Mouse (Mus musculus) intestine, postnatal 0 days (tissue): ENCODE measurements around the gene Stip1. TPM values are rescaled to one million over a fixed set of nuclear protein-coding genes. Genes with fewer than 3 reads are reported as not detected.
A peak's percentile ranks its signal among the peaks of the same experiment; 100 is the strongest.
"Not testable (repeated sequence)": the region's sequence is repeated elsewhere in the genome, so short reads cannot be mapped to it uniquely, and the experiment has no call there.

Experiments used
- ATAC-seq: fragments of 200-750 bp; cut with Nextera tagmentation; 2 replicates; pipeline ENCODE4 v1.8.0; 2017; ENCODE audit warnings: mild to moderate bottlenecking, moderate TSS enrichment, moderate library complexity
- H3K27ac ChIP-seq: fragments of 300-500 bp; sonication (generic); 2 replicates; pipeline ENCODE4 v1.5.1; 2014; ENCODE audit warnings: mild to moderate bottlenecking, low read depth, low read length, moderate library complexity
- H3K27me3 ChIP-seq: fragments of 300-500 bp; sonication (generic); replicated peaks from 2 replicates; pipeline ENCODE4 v1.6.1; 2014; ENCODE audit warnings: low read length, mixed read lengths; ENCODE audit not compliant: control insufficient read depth, insufficient read depth
- H3K36me3 ChIP-seq: fragments of 300-500 bp; sonication (generic); 2 replicates; pipeline ENCODE4 v1.6.1; 2014; ENCODE audit warnings: mild to moderate bottlenecking, moderate library complexity; ENCODE audit not compliant: control insufficient read depth, insufficient read depth
- H3K4me1 ChIP-seq: fragments of 300-500 bp; sonication (generic); replicated peaks from 2 replicates; pipeline ENCODE4 v1.6.1; 2014; ENCODE audit warnings: antibody characterized with exemption, low read length, mixed read lengths; ENCODE audit not compliant: control insufficient read depth, insufficient read depth
- H3K4me2 ChIP-seq: fragments of 300-500 bp; sonication (generic); replicated peaks from 2 replicates; pipeline ENCODE4 v1.6.1; 2014; ENCODE audit warnings: low read depth, mild to moderate bottlenecking, moderate library complexity
- H3K4me3 ChIP-seq: fragments of 300-500 bp; sonication (generic); 2 replicates; pipeline ENCODE4 v1.5.1; 2014; ENCODE audit warnings: low read depth, low read length
- H3K9ac ChIP-seq: fragments of 300-500 bp; sonication (generic); 2 replicates; pipeline ENCODE4 v1.6.1; 2014; ENCODE audit warnings: mild to moderate bottlenecking, low read depth, low read length
- H3K9me3 ChIP-seq: fragments of 300-500 bp; sonication (generic); 2 replicates; pipeline ENCODE4 v1.6.1; 2016; ENCODE audit warnings: mixed run types; ENCODE audit not compliant: control insufficient read depth
- CTCF ChIP-seq: sonication (generic); IDR thresholded peaks from 2 replicates; pipeline ENCODE4 v1.5.1; 2016; ENCODE audit warnings: low read depth, mild to moderate bottlenecking, control low read depth, antibody characterized with exemption, moderate library complexity
- WGBS: fragments of 180-500 bp; shearing (Covaris S2); extraction: QIAGEN DNeasy Blood & Tissue Kit; methylation state at CpG from one replicate; pipeline ENCODE4 v1.1.7; 2014; 5-methylcytosine and 5-hydroxymethylcytosine counted together
- polyA plus RNA-seq: library from polyadenylated mRNA; unstranded; fragments of >200 nt; fragmentation: Nextera tagmentation; extraction: Ambion mirVana; gene quantifications from 2 replicates; pipeline ENCODE4 v1.2.1, GENCODE M21; 2015

The Stip1 gene
- polyA plus RNA-seq, 1 experiment from 2014 or later = 47.8 TPM

DNA sequence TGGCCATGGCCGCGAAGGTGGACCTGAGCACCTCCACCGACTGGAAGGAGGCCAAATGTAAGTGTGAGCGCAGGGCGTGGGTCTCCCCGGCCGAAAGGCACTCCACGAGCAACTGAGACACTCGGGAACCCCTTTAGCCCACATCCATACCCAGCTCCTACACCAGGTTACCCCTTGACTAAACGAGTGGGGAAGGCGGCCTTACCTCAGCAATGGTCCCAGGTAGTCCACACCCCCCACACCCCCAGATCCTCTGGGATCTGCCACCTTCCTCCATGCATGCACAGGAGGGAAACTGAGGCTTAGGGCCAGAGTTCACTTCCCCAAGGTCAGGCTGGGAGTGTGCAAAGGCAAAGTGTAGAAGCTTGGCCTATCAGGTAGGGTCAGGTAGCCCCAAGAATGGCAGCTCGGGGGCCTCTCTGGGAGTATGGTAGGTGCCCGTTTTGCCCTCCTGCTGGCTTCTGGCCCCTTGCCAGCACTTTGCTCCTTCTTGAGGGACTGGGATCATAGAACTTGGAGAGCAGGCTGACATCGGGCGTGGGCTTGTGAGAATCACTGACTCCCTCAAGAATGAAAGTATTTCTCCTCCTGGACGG is 17.5 kb upstream of the Stip1 start:
- Histone ChIP-seq H3K9ac (peak overlapping the region; percentile 47), H3K4me1 (peaks cover 7% of the 10 kb centered on the region; the same call in 1 of the 2 replicates), H3K27ac (peak overlapping the region; percentile 35; the same call in 1 of the 2 replicates), H3K27me3 (no peaks in the 10 kb centered on the region), H3K9me3 (no peaks in the 10 kb centered on the region), H3K36me3 (no peaks in the 10 kb centered on the region), H3K4me3 (peak overlapping the region; percentile 64), H3K4me2 (peak overlapping the region; percentile 98)
- peak; percentile 57 for ATAC-seq
- TF ChIP-seq CTCF = no peak
- WGBS = 3% methylated on average over 13 of the region's 16 CpGs

DNA sequence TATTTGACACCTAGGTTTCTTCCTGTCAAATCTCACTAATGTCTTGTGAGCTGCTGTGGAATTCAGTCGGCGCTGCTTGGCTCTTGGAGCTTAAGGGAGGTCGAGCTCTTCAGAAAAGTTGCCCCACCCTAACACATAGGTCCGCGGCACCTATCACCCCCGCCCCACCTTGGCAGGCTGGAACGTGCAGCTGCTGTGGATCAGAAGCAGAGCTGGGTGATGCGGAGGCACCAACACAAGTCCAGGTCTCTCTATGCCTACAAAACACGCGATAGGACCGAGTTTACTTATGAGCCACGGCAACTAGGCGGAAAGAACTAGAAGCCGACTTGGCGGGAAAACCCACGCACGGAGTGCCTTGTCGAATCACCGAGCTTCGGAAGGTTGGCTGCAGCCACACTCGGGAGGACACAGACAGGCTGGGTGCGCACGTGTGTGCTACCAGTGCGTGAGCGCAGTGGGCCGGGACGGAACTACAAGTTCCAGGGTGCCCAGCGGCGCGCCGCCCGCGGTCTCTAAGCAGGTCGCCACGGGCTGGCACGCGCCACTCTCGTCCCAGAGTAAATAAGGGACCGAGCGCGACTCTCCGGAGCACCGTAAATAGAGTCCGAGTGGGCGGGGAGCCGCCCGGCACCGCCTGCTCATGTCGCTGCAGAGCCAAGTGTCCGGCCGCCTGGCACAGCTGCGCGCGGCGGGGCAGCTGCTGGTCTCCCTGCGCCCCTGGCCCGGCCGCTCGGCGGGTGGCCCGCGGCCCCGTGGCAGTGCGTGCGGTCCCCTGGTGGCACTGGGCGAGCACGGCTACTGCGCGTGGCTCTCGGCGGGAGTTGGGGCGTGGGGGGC is 16.7 kb upstream of the Stip1 start, which contains the start of gene Macrod1:
Gene Macrod1, plus strand, starts transcription at position 563 of the 840 bp plus-strand sequence.
- H3K4me3 ChIP-seq = peak within 1 kb of the TSS; percentile 64
- WGBS = 1% methylated on average over 72 of the region's 72 CpGs
- H3K4me2 ChIP-seq = peak within 1 kb of the TSS; percentile 98
- no peaks in the 10 kb centered on the region for H3K9me3 ChIP-seq
- H3K9ac ChIP-seq = peak within 1 kb of the TSS; percentile 47
- peak within 1 kb of the TSS; percentile 35; the same call in 1 of the 2 replicates for H3K27ac ChIP-seq
- no peaks in the 10 kb centered on the region for H3K36me3 ChIP-seq
- H3K27me3 ChIP-seq = no peaks in the 10 kb centered on the region
- peaks cover 7% of the 10 kb centered on the region; the same call in 1 of the 2 replicates for H3K4me1 ChIP-seq
- TF ChIP-seq CTCF = peak; percentile 8; the same call in 1 of the 2 replicates
- peak; percentile 76 for ATAC-seq

DNA sequence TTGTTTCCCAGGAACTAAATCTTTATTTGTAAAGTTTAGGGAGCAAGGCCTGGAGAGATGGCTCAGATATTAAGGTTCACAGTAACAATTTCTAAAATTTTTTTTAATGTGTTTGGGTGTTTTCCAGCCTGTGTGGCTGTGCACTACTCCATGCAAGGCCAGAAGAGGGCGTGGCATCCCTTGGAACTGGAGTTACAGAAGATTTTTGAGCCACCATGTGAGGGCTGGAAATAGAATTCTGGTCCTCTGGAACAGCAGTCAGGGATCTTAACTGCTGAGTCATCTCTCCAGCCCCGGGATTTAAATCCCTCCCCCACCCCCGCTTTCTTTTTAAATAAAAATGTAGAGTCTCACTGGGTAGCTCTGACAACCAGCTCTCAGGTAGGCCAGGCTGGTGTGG is 15.4 kb upstream of the Stip1 start:
- WGBS = 48% methylated on average over 3 of the region's 3 CpGs
- Histone ChIP-seq H3K36me3 (no peaks in the 10 kb centered on the region), H3K27ac (no peak overlapping the region), H3K4me2 (no peak overlapping the region), H3K9ac (no peak overlapping the region), H3K27me3 (no peaks in the 10 kb centered on the region), H3K4me3 (no peak overlapping the region), H3K4me1 (peaks cover 7% of the 10 kb centered on the region; the same call in 1 of the 2 replicates), H3K9me3 (0 out of 2 replicates have a peak, but pooled peaks cover 3% of the 10 kb centered on the region)
- no peak for ATAC-seq
- TF ChIP-seq CTCF = peak; percentile 22

DNA sequence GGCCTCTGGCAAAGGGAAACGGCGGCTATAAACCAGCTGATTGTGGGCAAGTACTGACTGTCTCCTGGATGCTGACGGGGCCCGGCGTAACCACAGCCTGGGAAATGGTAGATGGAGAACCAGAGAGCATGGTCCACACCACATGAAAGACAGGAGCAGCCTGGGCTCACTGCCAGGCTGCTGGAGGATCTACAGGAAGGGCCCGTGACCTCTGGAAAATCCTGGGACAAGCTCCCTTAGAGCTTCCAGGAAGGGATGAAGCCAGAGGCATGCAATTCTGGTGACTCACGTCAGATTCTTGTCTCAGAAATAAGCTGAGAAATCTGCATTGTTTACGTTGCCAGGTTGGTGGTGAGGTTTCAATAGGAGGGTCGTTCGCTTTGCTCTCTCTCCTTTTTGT is 15.0 kb upstream of the Stip1 start:
- H3K4me1 ChIP-seq = peaks cover 7% of the 10 kb centered on the region; the same call in 1 of the 2 replicates
- H3K27me3 ChIP-seq = no peaks in the 10 kb centered on the region
- no peak overlapping the region for H3K9ac ChIP-seq
- no peak overlapping the region for H3K4me3 ChIP-seq
- 0 out of 2 replicates have a peak, but pooled peaks cover 3% of the 10 kb centered on the region for H3K9me3 ChIP-seq
- no peak for ATAC-seq
- H3K4me2 ChIP-seq = no peak overlapping the region
- 58% methylated on average over 10 of the region's 10 CpGs for WGBS
- H3K27ac ChIP-seq = no peak overlapping the region
- no peaks in the 10 kb centered on the region for H3K36me3 ChIP-seq
- TF ChIP-seq CTCF = no peak

DNA sequence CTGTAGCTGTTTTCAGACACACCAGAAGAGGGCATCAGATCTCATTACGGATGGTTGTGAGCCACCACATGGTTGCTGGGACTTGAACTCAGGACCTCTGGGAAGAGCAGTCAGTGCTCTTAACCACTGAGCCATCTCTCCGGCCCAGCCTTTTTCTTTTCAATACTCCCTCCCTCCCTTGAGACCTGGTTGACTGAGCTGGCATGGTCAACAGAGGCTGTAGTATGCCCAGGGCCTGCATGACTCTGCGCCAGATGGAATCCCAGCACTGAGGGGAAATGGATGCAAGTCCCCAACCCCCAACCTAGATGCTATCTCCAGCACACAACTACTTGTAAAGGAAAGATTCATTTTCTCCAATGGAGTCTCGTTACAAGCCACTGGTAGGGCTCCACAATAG is 13.6 kb upstream of the Stip1 start:
- not testable (repeated sequence) for H3K4me1 ChIP-seq, H3K9ac ChIP-seq, H3K9me3 ChIP-seq, ATAC-seq, H3K4me3 ChIP-seq, H3K4me2 ChIP-seq, H3K36me3 ChIP-seq, H3K27me3 ChIP-seq, H3K27ac ChIP-seq
- WGBS = 90% methylated on average over 4 of the region's 4 CpGs

DNA sequence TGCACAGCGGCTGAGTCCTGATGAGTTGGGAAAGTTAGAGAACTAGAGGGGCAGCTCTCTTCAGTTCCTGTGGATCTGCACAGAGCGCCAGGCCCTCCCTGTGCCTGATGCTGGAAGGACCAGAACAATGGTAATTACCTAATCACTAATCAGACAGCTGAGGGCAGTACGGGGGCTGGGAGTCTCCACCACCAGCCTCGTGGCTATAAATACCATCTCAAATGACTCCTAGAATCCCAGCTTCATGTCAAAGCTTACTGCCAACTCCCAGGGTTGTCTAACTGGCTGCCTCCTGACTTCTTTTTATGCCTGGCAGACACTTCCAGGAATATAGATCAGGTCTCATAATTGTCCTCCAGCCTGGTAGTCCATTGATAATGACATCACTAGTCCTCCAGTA is 4.9 kb upstream of the Stip1 start:
- no peaks in the 10 kb centered on the region for H3K9me3 ChIP-seq
- H3K4me2 ChIP-seq = no peak overlapping the region
- H3K27ac ChIP-seq = no peak overlapping the region
- ATAC-seq = no peak
- WGBS = 41% methylated on average over 4 of the region's 4 CpGs
- no peak overlapping the region for H3K9ac ChIP-seq
- no peak overlapping the region for H3K4me3 ChIP-seq
- H3K36me3 ChIP-seq = no peaks in the 10 kb centered on the region
- no peaks in the 10 kb centered on the region for H3K4me1 ChIP-seq
- no peak for TF ChIP-seq CTCF
- no peaks in the 10 kb centered on the region for H3K27me3 ChIP-seq
